In the genomic region with DNA sequence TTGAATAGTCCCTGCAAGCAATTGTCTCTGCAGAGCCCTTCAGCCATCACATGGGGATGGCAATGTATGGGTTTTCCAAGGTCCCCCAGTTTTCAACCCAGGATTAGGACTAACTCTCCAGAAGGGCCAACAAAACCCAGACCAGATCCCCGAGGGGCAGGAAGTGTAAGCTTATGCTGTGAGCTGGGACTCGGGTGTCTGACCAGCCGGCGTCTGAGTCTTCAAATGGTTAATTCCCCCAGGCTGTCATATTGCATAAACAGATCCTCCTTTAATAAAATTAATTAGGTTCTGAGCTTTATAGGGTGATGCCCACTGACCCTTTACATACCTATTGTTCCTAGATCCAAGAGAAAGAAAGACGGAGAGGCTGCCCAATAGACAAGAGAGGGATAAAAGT, we compare ENCODE assay signal across 12 mouse cellular contexts. TPM values are rescaled to one million over a fixed set of nuclear protein-coding genes. Genes with fewer than 3 reads are reported as not detected.
DNase-seq lines count a peak whose midpoint lies in the region; ATAC-seq lines count a peak whose summit lies in the region.
"Had no signal": no experiment of that assay in that cellular context is flagged by ENCODE, and none has a peak within 500 bp of the region (broad histone marks: within the 10 kb centered on the region; RNA-seq: fewer than 3 reads in every experiment).

No protein-coding gene starts in this region.

- WGBS in kidney, embryonic 16.5 days, result 3% methylated on average over 5 of the region's 5 CpGs
- WGBS in forebrain, embryonic 12.5 days, result 3% methylated on average over 5 of the region's 5 CpGs
- 4% methylated on average over 5 of the region's 5 CpGs for WGBS in limb, embryonic 12.5 days
- 8% methylated on average over 5 of the region's 5 CpGs for WGBS in neural tube, embryonic 15.5 days

- H3K4me3 ChIP-seq in kidney, embryonic 16.5 days (ENCODE audit: low read length), result peak overlapping the region; percentile 7
- peak overlapping the region; percentile 26 for H3K4me3 ChIP-seq in forebrain, embryonic 12.5 days (replicated peaks)
- peak overlapping the region; percentile 31 for H3K4me3 ChIP-seq in limb, embryonic 12.5 days (replicated peaks)
- H3K4me3 ChIP-seq in neural tube, embryonic 15.5 days (replicated peaks), result peak overlapping the region; percentile 29

- peaks cover 12% of the 10 kb centered on the region for H3K4me1 ChIP-seq in kidney, embryonic 16.5 days (ENCODE audit: insufficient read depth, low read length)
- peaks cover 28% of the 10 kb centered on the region for H3K4me1 ChIP-seq in forebrain, embryonic 12.5 days
- peaks cover 51% of the 10 kb centered on the region for H3K4me1 ChIP-seq in limb, embryonic 12.5 days (replicated peaks)
- H3K4me1 ChIP-seq in neural tube, embryonic 15.5 days, result peaks cover 29% of the 10 kb centered on the region

- no peak for DNase-seq in kidney, adult 11 months
- no peak for DNase-seq in urinary bladder, postnatal 10 days (ENCODE audit: low spot score)
- DNase-seq in right cerebral cortex, postnatal 25 days, result no peak
- DNase-seq: adrenal gland, adult 8-10 months; kidney, adult 8-10 months; lung, postnatal 4 days had no signal

- no peak overlapping the region for H3K27ac ChIP-seq in kidney, embryonic 16.5 days (ENCODE audit: low read length)
- H3K27ac ChIP-seq in forebrain, embryonic 12.5 days, result no peak overlapping the region
- H3K27ac ChIP-seq in limb, embryonic 12.5 days, result peak overlapping the region; percentile 19; the same call in 1 of the 2 replicates
- 0 out of 2 replicates have a peak overlapping the region, but pooled peaks have one; percentile 23 for H3K27ac ChIP-seq in neural tube, embryonic 15.5 days (replicated peaks)

- H3K27me3 ChIP-seq in kidney, embryonic 16.5 days (ENCODE audit: insufficient read depth, low read length), result peaks cover 69% of the 10 kb centered on the region
- peaks cover 8% of the 10 kb centered on the region; the same call in 1 of the 2 replicates for H3K27me3 ChIP-seq in forebrain, embryonic 12.5 days
- peaks cover 3% of the 10 kb centered on the region; the same call in 1 of the 2 replicates for H3K27me3 ChIP-seq in limb, embryonic 12.5 days
- no peaks in the 10 kb centered on the region for H3K27me3 ChIP-seq in neural tube, embryonic 15.5 days (replicated peaks)

- H3K4me2 ChIP-seq in kidney, embryonic 16.5 days (replicated peaks; ENCODE audit: low read depth, low read length), result no peak overlapping the region
- H3K4me2 ChIP-seq in forebrain, embryonic 12.5 days, result peak overlapping the region; percentile 60
- H3K4me2 ChIP-seq in limb, embryonic 12.5 days, result peak overlapping the region; percentile 70
- H3K4me2 ChIP-seq in neural tube, embryonic 15.5 days, result peak overlapping the region; percentile 61

- ATAC-seq in kidney, embryonic 16.5 days (ENCODE audit: low FRiP score, low TSS enrichment), result no peak
- ATAC-seq in forebrain, embryonic 12.5 days (ENCODE audit: low FRiP score), result peak; percentile 9; the same call in 1 of the 2 replicates
- ATAC-seq in limb, embryonic 12.5 days (ENCODE audit: insufficient number of reproducible peaks, insufficient read depth, low FRiP score, low TSS enrichment, low read depth), result no peak
- no peak for ATAC-seq in neural tube, embryonic 15.5 days (ENCODE audit: low FRiP score)
- no peak for ATAC-seq in megakaryocyte progenitor cell, adult 5-6 weeks (replicated peaks; ENCODE audit: poor library complexity)

- H3K9ac ChIP-seq in kidney, embryonic 16.5 days (replicated peaks; ENCODE audit: low read length), result no peak overlapping the region
- H3K9ac ChIP-seq in forebrain, embryonic 12.5 days, result peak overlapping the region; percentile 43; the same call in 1 of the 2 replicates
- H3K9ac ChIP-seq in limb, embryonic 12.5 days (replicated peaks), result peak overlapping the region; percentile 34; the same call in 1 of the 2 replicates
- peak overlapping the region; percentile 26; the same call in 1 of the 2 replicates for H3K9ac ChIP-seq in neural tube, embryonic 15.5 days (replicated peaks)

- H3K36me3 ChIP-seq in kidney, embryonic 16.5 days (ENCODE audit: insufficient read depth, low read length), result no peaks in the 10 kb centered on the region
- H3K36me3 ChIP-seq in forebrain, embryonic 12.5 days (replicated peaks), result no peaks in the 10 kb centered on the region
- no peaks in the 10 kb centered on the region for H3K36me3 ChIP-seq in limb, embryonic 12.5 days
- H3K36me3 ChIP-seq in neural tube, embryonic 15.5 days, result no peaks in the 10 kb centered on the region

- H3K9me3 ChIP-seq in kidney, embryonic 16.5 days (ENCODE audit: low read length), result no peaks in the 10 kb centered on the region
- no peaks in the 10 kb centered on the region for H3K9me3 ChIP-seq in forebrain, embryonic 12.5 days
- H3K9me3 ChIP-seq in limb, embryonic 12.5 days, result no peaks in the 10 kb centered on the region
- H3K9me3 ChIP-seq in neural tube, embryonic 15.5 days (replicated peaks), result no peaks in the 10 kb centered on the region

RNA-seq across cellular contexts. Expression of a gene that starts 14.4 kb away (rescaled TPM):
- polyA plus RNA-seq in kidney, embryonic 16.5 days (2015; fragmentation: Nextera tagmentation; extraction: Ambion mirVana), result not detected in 2 replicates
- polyA plus RNA-seq in forebrain, embryonic 12.5 days (2016; fragmentation: Nextera tagmentation; extraction: Ambion mirVana), result not detected in 2 replicates
- polyA plus RNA-seq in limb, embryonic 12.5 days (2016; fragmentation: Nextera tagmentation; extraction: Ambion mirVana), result not detected in 2 replicates
- polyA plus RNA-seq in neural tube, embryonic 15.5 days (2015; fragmentation: Nextera tagmentation; extraction: Ambion mirVana), result not detected in 2 replicates
- not detected in 2 replicates for total RNA-seq in megakaryocyte progenitor cell, adult 5-6 weeks (2015)
- total RNA-seq in megakaryocyte progenitor cell, adult 5-6 weeks (2017), result not detected in 2 replicates
- total RNA-seq: adrenal gland, adult 8-10 months had no signal
- polyA plus RNA-seq: spleen, adult 2 months had no signal

RNA-seq across cellular contexts. Expression of a gene that starts 17.4 kb away (rescaled TPM):
- polyA plus RNA-seq in kidney, embryonic 16.5 days (2015; fragmentation: Nextera tagmentation; extraction: Ambion mirVana), result 2.8 and 3.1 TPM in 2 replicates
- 129 and 130 TPM in 2 replicates for polyA plus RNA-seq in forebrain, embryonic 12.5 days (2016; fragmentation: Nextera tagmentation; extraction: Ambion mirVana)
- polyA plus RNA-seq in limb, embryonic 12.5 days (2016; fragmentation: Nextera tagmentation; extraction: Ambion mirVana), result 103 and 109 TPM in 2 replicates
- 85.1 and 102 TPM in 2 replicates for polyA plus RNA-seq in neural tube, embryonic 15.5 days (2015; fragmentation: Nextera tagmentation; extraction: Ambion mirVana)
- total RNA-seq in megakaryocyte progenitor cell, adult 5-6 weeks (2015), result 42.8 and 70.9 TPM in 2 replicates
- total RNA-seq in megakaryocyte progenitor cell, adult 5-6 weeks (2017), result 24.3 and 29.1 TPM in 2 replicates

Comparison
In these comparisons a context has a peak if more than half of its experiments do, and no peak if none do; other contexts are left out.
1. H3K27ac ChIP-seq: peak in limb, embryonic 12.5 days (single experiment) and neural tube, embryonic 15.5 days (single experiment); none in kidney, embryonic 16.5 days (single experiment) and forebrain, embryonic 12.5 days (single experiment).
2. RNA of a gene that starts 17.4 kb away (polyA plus RNA-seq): 129 to 130 TPM in forebrain, embryonic 12.5 days, 103 to 109 TPM in limb, embryonic 12.5 days and 85.1 to 102 TPM in neural tube, embryonic 15.5 days; 2.8 to 3.1 TPM in kidney, embryonic 16.5 days; every median in the first group is over 10 times any median in the second.
3. Peak in every context shown above with its lines, with median percentiles within 50 percentile points of each other: H3K4me3 ChIP-seq.